ENCODE assay signal across 20 mouse cellular contexts in the genomic region with DNA sequence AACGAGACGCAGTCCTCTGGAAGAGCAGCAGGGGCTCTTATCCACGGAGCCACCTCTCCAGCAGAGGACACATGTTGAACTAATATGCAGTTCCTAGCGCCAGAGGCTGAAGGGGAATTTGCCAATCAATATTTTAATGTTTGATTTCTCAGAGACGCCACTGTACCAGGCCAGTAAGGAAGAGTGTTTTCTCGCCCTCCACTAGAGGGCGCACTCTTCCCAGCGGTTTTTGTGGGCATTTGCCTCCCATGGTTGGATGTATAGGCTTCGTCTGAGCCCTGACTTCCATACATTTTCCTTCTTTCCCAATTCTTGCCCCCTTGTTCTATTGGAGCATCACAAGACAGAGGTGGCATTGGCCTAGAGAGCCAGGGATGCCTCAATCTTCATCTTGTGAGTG. TPM values are rescaled to one million over a fixed set of nuclear protein-coding genes. Genes with fewer than 3 reads are reported as not detected.
ATAC-seq lines count a peak whose summit lies in the region.
"Had no signal": no experiment of that assay in that cellular context is flagged by ENCODE, and none has a peak within 500 bp of the region (broad histone marks: within the 10 kb centered on the region; RNA-seq: fewer than 3 reads in every experiment).

No protein-coding gene starts in this region.

- ATAC-seq in CD4-positive, CD25-positive, alpha-beta regulatory T cell, adult 4 months = peak; percentile 47
- peak; percentile 70 for ATAC-seq in erythroblast, adult 5-6 weeks (replicated peaks; ENCODE audit: low FRiP score, poor library complexity, severe bottlenecking)
- ATAC-seq in hematopoietic stem cell, adult 5-6 weeks (replicated peaks in 1 of 2; ENCODE audit: insufficient read depth in 1 of 2, low FRiP score in 2 of 2, low TSS enrichment in 1 of 2, low read depth in 1 of 2, poor library complexity in 2 of 2, severe bottlenecking in 2 of 2) = peak; percentile 71 to 75; a peak in 3 of 4 replicates
- ATAC-seq in megakaryocyte progenitor cell, adult 5-6 weeks (replicated peaks; ENCODE audit: poor library complexity) = peak; percentile 68; the same call in 1 of the 2 replicates
- ATAC-seq in monocyte, adult 5-6 weeks (replicated peaks; ENCODE audit: insufficient number of reproducible peaks, low FRiP score, low TSS enrichment, poor library complexity, severe bottlenecking) = 0 out of 2 replicates have a peak, but pooled peaks have one; percentile 59

RNA-seq across cellular contexts. Expression of a gene that starts 4.4 kb away (rescaled TPM):
- not detected for polyA plus RNA-seq in CD4-positive, CD25-positive, alpha-beta regulatory T cell, adult 4 months (2017; shearing (Covaris generic))
- total RNA-seq in erythroblast, adult 5-6 weeks (2015; ENCODE audit: low replicate concordance) = not detected in 2 replicates
- total RNA-seq in erythroblast, adult 5-6 weeks (2017; ENCODE audit: low replicate concordance) = not detected in 2 replicates
- not detected in 2 replicates for total RNA-seq in hematopoietic stem cell, adult 5-6 weeks (2017)
- not detected in 2 replicates for total RNA-seq in megakaryocyte progenitor cell, adult 5-6 weeks (2015)
- not detected in 2 replicates for total RNA-seq in megakaryocyte progenitor cell, adult 5-6 weeks (2017)
- total RNA-seq in monocyte, adult 5-6 weeks (2017) = not detected in 3 replicates
- total RNA-seq: MEL had no signal
- polyA plus RNA-seq: brain, embryonic 14.5 days; embryonic facial prominence, embryonic 10.5 days; embryonic facial prominence, embryonic 14.5 days; erythroblast, embryonic 14.5 days; forebrain, embryonic 10.5 days; forebrain, embryonic 12.5 days; forebrain, embryonic 14.5 days; forebrain, embryonic 16.5 days had no signal

RNA-seq across cellular contexts. Expression of a gene that starts 20.2 kb away (rescaled TPM):
- polyA plus RNA-seq in CD4-positive, CD25-positive, alpha-beta regulatory T cell, adult 4 months (2017; shearing (Covaris generic)) = 1 to 10 TPM; 5.5 to 6.8 TPM
- total RNA-seq in erythroblast, adult 5-6 weeks (2015; ENCODE audit: low replicate concordance) = 1.5 and 1.9 TPM in 2 replicates
- total RNA-seq in erythroblast, adult 5-6 weeks (2017; ENCODE audit: low replicate concordance) = not detected in 2 replicates
- total RNA-seq in hematopoietic stem cell, adult 5-6 weeks (2017) = 6.5 and 6.6 TPM in 2 replicates
- 12.2 and 18.6 TPM in 2 replicates for total RNA-seq in megakaryocyte progenitor cell, adult 5-6 weeks (2015)
- 1.0 and 1.2 TPM in 2 replicates for total RNA-seq in megakaryocyte progenitor cell, adult 5-6 weeks (2017)
- 2.8 to 14.1 TPM (median 6.1 TPM) in 3 replicates for total RNA-seq in monocyte, adult 5-6 weeks (2017)

RNA-seq across cellular contexts. Expression of a gene that starts 30.8 kb away (rescaled TPM):
- polyA plus RNA-seq in CD4-positive, CD25-positive, alpha-beta regulatory T cell, adult 4 months (2017; shearing (Covaris generic)) = not detected
- not detected in 2 replicates for total RNA-seq in erythroblast, adult 5-6 weeks (2015; ENCODE audit: low replicate concordance)
- total RNA-seq in erythroblast, adult 5-6 weeks (2017; ENCODE audit: low replicate concordance) = 0.17 TPM in 1 of 2 replicates, not detected in the other
- not detected in 2 replicates for total RNA-seq in hematopoietic stem cell, adult 5-6 weeks (2017)
- not detected in 2 replicates for total RNA-seq in megakaryocyte progenitor cell, adult 5-6 weeks (2015)
- not detected in 2 replicates for total RNA-seq in megakaryocyte progenitor cell, adult 5-6 weeks (2017)
- total RNA-seq in monocyte, adult 5-6 weeks (2017) = 0.19 TPM in 1 of 3 replicates, not detected in the others
- total RNA-seq: adrenal gland, adult 2 months; adrenal gland, postnatal 10 days; adrenal gland, postnatal 25 days; adrenal gland, postnatal 4 days; MEL had no signal
- polyA plus RNA-seq: adrenal gland, adult 2 months; brain, embryonic 14.5 days; cortical plate, adult 2 months; embryonic facial prominence, embryonic 10.5 days; embryonic facial prominence, embryonic 12.5 days; embryonic facial prominence, embryonic 14.5 days; erythroblast, embryonic 14.5 days; forebrain, embryonic 10.5 days; forebrain, embryonic 12.5 days; forebrain, embryonic 14.5 days; forebrain, embryonic 16.5 days had no signal

Comparison
In these comparisons a context has a peak if more than half of its experiments do, and no peak if none do; other contexts are left out.
1. Peak in every context shown above with its lines: ATAC-seq.